Mouse (Mus musculus): ENCODE measurements at regions not wholly inside any gene's neighbourhood (a gene's known extent, or its start where the extent isn't known, plus 50 kb on each side); places are given as distances from the start of the nearest gene placed in this dataset.
"Not testable (repeated sequence)": the region's sequence is repeated elsewhere in the genome, so short reads cannot be mapped to it uniquely, and the experiment has no call there.

- peak in 1 of 2 experiments; percentile 5 for DNase-seq (ENCODE audit: low spot score in 2 of 2)
Measured at GRCm38 (mm10) chr16:65629186-65629585, 66.7 kb upstream of the Chmp2b start.

- no peak for DNase-seq (ENCODE audit: low spot score in 2 of 2)
Measured at GRCm38 (mm10) chr16:65631680-65632079, 69.2 kb upstream of the Chmp2b start.

GRCm38 (mm10) chr16:65646741-65647140, 84.2 kb upstream of the Chmp2b start:
- DNase-seq (ENCODE audit: low spot score in 2 of 2) = not testable (repeated sequence)

- no peak for DNase-seq (ENCODE audit: low spot score in 2 of 2)
Measured at GRCm38 (mm10) chr16:65649061-65649460, 86.5 kb upstream of the Chmp2b start.

GRCm38 (mm10) chr16:65655490-65655889, 93.0 kb upstream of the Chmp2b start:
- DNase-seq (ENCODE audit: low spot score in 2 of 2) = no peak

GRCm38 (mm10) chr16:65657829-65658228, 95.3 kb upstream of the Chmp2b start:
- no peak for DNase-seq (ENCODE audit: low spot score in 2 of 2)

- DNase-seq (ENCODE audit: low spot score in 2 of 2) = no peak
Measured at GRCm38 (mm10) chr16:65664787-65665186, 102.3 kb upstream of the Chmp2b start.

- no peak for DNase-seq (ENCODE audit: low spot score in 2 of 2)
Measured at GRCm38 (mm10) chr16:65672116-65672515, 109.6 kb upstream of the Chmp2b start.

- DNase-seq (ENCODE audit: low spot score in 2 of 2) = no peak
Measured at GRCm38 (mm10) chr16:65683089-65683488, 120.6 kb upstream of the Chmp2b start.

GRCm38 (mm10) chr16:65683703-65684320, 121.3 kb upstream of the Chmp2b start:
- DNase-seq (ENCODE audit: low spot score in 2 of 2) = no peak

- no peak for DNase-seq (ENCODE audit: low spot score in 2 of 2)
Measured at GRCm38 (mm10) chr16:65693626-65694025, 121.4 kb upstream of the Vgll3 start.

GRCm38 (mm10) chr16:65715631-65716030, 99.4 kb upstream of the Vgll3 start:
- no peak for DNase-seq (ENCODE audit: low spot score in 2 of 2)

- no peak for DNase-seq (ENCODE audit: low spot score in 2 of 2)
Measured at GRCm38 (mm10) chr16:65718791-65719472, 96.1 kb upstream of the Vgll3 start.

- DNase-seq (ENCODE audit: low spot score in 2 of 2) = no peak
Measured at GRCm38 (mm10) chr16:65720953-65721352, 94.1 kb upstream of the Vgll3 start.

GRCm38 (mm10) chr16:65725559-65726269, 89.3 kb upstream of the Vgll3 start:
- no peak for DNase-seq (ENCODE audit: low spot score in 2 of 2)

- DNase-seq (ENCODE audit: low spot score in 2 of 2) = no peak
Measured at GRCm38 (mm10) chr16:65726289-65726688, 88.8 kb upstream of the Vgll3 start.

GRCm38 (mm10) chr16:65729322-65729721, 85.7 kb upstream of the Vgll3 start:
- DNase-seq (ENCODE audit: low spot score in 2 of 2) = no peak

GRCm38 (mm10) chr16:65739652-65740051, 75.4 kb upstream of the Vgll3 start:
- DNase-seq (ENCODE audit: low spot score in 2 of 2) = no peak

GRCm38 (mm10) chr16:65742951-65743350, 72.1 kb upstream of the Vgll3 start:
- no peak for DNase-seq (ENCODE audit: low spot score in 2 of 2)

GRCm38 (mm10) chr16:65755667-65756066, 59.4 kb upstream of the Vgll3 start:
- no peak for DNase-seq (ENCODE audit: low spot score in 2 of 2)
